Mouse (Mus musculus) midbrain, postnatal 0 days (tissue): ENCODE results near the gene Mitf. TPM values are rescaled to one million over a fixed set of nuclear protein-coding genes. Genes with fewer than 3 reads are reported as not detected.

ENCODE experiments used
- ATAC-seq: fragments of 200-750 bp; cut with Nextera tagmentation; 2 replicates; pipeline ENCODE4 v1.8.0; 2017; ENCODE audit warnings: moderate number of reproducible peaks, mild to moderate bottlenecking, moderate TSS enrichment, moderate library complexity; ENCODE audit not compliant: low FRiP score
- DNase-seq: peaks from one replicate; pipeline ENCODE4 v3.0.0-alpha.2; 2015; ENCODE audit warnings: low spot score
- H3K27ac ChIP-seq: fragments of 300-500 bp; sonication (generic); 2 replicates; pipeline ENCODE4 v1.5.1; 2014; ENCODE audit warnings: low read depth, mild to moderate bottlenecking, low read length, mixed read lengths
- H3K27me3 ChIP-seq: fragments of 300-500 bp; sonication (generic); 2 replicates; pipeline ENCODE4 v1.6.1; 2014; ENCODE audit warnings: low read length, control low read depth, mixed read lengths; ENCODE audit not compliant: insufficient read depth
- H3K36me3 ChIP-seq: fragments of 300-500 bp; sonication (generic); 2 replicates; pipeline ENCODE4 v1.6.1; 2014; ENCODE audit warnings: low read length, control low read depth, mixed read lengths; ENCODE audit not compliant: insufficient read depth
- H3K4me1 ChIP-seq: fragments of 300-500 bp; sonication (generic); 2 replicates; pipeline ENCODE4 v1.6.1; 2014; ENCODE audit warnings: mild to moderate bottlenecking, control low read depth, antibody characterized with exemption, low read length, mixed read lengths; ENCODE audit not compliant: insufficient read depth
- H3K4me2 ChIP-seq: fragments of 300-500 bp; sonication (generic); 2 replicates; pipeline ENCODE4 v1.6.1; 2014; ENCODE audit warnings: low read depth, mild to moderate bottlenecking, low read length, mixed read lengths; ENCODE audit not compliant: poor library complexity, severe bottlenecking
- H3K4me3 ChIP-seq: fragments of 300-500 bp; sonication (generic); 2 replicates; pipeline ENCODE4 v1.5.1; 2014; ENCODE audit warnings: low read depth, mild to moderate bottlenecking, low read length, moderate library complexity
- H3K9ac ChIP-seq: fragments of 300-500 bp; sonication (generic); replicated peaks from 2 replicates; pipeline ENCODE4 v1.6.1; 2014; ENCODE audit warnings: mild to moderate bottlenecking, low read length, moderate library complexity, mixed read lengths; ENCODE audit not compliant: poor library complexity, severe bottlenecking
- H3K9me3 ChIP-seq: fragments of 300-500 bp; sonication (generic); 2 replicates; pipeline ENCODE4 v1.6.1; 2016; ENCODE audit warnings: low read length, control low read depth
- CTCF ChIP-seq: IDR thresholded peaks from 2 replicates; pipeline ENCODE4 v1.5.1; 2016; ENCODE audit warnings: antibody characterized with exemption, mild to moderate bottlenecking
- WGBS: fragments of 180-500 bp; shearing (Covaris S2); extraction: QIAGEN DNeasy Blood & Tissue Kit; methylation state at CpG from one replicate; pipeline ENCODE4 v1.1.7; 2014; 5-methylcytosine and 5-hydroxymethylcytosine counted together
- polyA plus RNA-seq: library from polyadenylated mRNA; unstranded; fragments of >200 nt; fragmentation: Nextera tagmentation; extraction: Ambion mirVana; gene quantifications from 2 replicates; pipeline ENCODE4 v1.2.1, GENCODE M21; 2015
- total RNA-seq: library from RNA; depleted of rRNA; stranded (reverse); fragments of >200 nt; gene quantifications from 2 replicates; pipeline ENCODE4 v1.2.3, GENCODE M21; 2014

Gene Mitf
- total and polyA plus RNA-seq, 2 experiments from 2014 or later: 1.1 to 2.8 TPM

DNA sequence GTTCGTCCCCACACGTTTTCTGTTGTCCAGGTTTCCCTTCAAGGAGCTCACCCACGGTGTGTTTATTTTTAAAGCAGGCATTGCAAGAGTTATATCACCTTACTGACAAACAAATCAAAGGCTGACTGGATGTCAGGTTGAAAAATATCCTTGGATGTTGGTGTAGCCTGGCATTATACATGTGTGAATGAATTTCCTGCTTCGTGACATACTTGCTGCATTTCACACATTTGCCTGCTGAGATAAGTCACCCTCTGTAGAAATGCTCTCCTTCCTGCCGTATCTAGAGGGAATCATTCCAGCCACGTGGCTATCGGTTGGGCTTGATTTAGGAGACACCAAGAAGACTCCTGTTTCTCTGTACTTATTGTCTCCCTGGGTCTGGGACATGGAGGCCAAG, 17.2 kb upstream of the Mitf start:
- no peaks in the 10 kb centered on the region for H3K4me1 ChIP-seq
- DNase-seq (no peak), ATAC-seq (no peak)
- no peaks in the 10 kb centered on the region for H3K9me3 ChIP-seq
- H3K27ac ChIP-seq: no peak overlapping the region
- H3K27me3 ChIP-seq: no peaks in the 10 kb centered on the region
- H3K4me3 ChIP-seq: no peak overlapping the region
- H3K9ac ChIP-seq: no peak overlapping the region
- TF ChIP-seq CTCF: no peak
- H3K4me2 ChIP-seq: no peak overlapping the region
- 82% methylated on average over 7 of the region's 7 CpGs for WGBS
- no peaks in the 10 kb centered on the region for H3K36me3 ChIP-seq

DNA sequence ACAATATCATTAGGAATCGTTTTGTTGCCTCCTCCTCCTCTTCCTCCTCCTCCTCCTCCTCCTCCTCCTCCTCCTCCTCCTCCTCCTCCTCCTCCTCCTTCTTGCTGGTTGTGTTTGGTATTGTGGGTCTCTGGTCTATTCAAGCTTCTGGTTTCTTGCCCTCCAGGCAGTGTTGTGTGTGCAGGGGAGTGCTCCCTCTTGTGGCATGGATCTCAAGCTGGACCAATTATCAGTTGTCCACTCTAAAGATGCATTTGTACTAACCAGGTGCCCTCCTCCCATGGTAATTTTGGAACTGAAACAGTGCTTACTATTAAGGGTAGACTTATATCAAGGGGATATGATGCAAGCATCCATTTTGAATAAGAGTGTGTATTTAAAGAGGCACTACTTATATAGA, 14.7 kb upstream of the Mitf start:
- ATAC-seq (no peak), DNase-seq (no peak)
- Histone ChIP-seq H3K27me3 (no peaks in the 10 kb centered on the region), H3K4me2 (no peak overlapping the region), H3K4me1 (no peaks in the 10 kb centered on the region), H3K4me3 (no peak overlapping the region), H3K27ac (no peak overlapping the region), H3K9ac (no peak overlapping the region), H3K36me3 (no peaks in the 10 kb centered on the region), H3K9me3 (no peaks in the 10 kb centered on the region)
- TF ChIP-seq CTCF: peak; percentile 45
- 91% methylated on average over 1 of the region's 1 CpGs for WGBS

DNA sequence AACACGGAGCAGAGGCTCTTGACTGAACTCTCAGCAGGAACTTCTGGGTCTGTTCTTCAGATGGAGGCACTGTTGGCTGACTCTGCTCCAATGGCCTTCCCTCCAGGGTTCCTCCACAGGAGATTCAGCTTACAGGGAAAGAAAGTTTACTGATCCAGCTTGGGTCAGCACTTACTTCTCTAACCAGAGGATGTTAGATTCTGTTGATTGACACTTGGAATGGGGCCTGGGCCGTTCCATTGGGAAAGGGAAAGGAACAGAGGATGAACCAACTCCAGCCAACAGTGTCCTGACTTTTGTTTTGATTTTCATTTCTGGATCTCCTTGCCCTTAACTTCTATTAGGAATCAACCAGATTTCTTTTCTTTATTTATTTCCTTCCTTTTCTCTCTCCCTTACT, 11.7 kb upstream of the Mitf start:
- no peaks in the 10 kb centered on the region for H3K4me1 ChIP-seq
- H3K27me3 ChIP-seq: no peaks in the 10 kb centered on the region
- H3K9me3 ChIP-seq: no peaks in the 10 kb centered on the region
- 39% methylated on average over 2 of the region's 2 CpGs for WGBS
- no peak overlapping the region for H3K4me2 ChIP-seq
- DNase-seq (no peak), ATAC-seq (no peak)
- TF ChIP-seq CTCF: no peak
- no peak overlapping the region for H3K4me3 ChIP-seq
- H3K9ac ChIP-seq: no peak overlapping the region
- no peaks in the 10 kb centered on the region for H3K36me3 ChIP-seq
- no peak overlapping the region for H3K27ac ChIP-seq

DNA sequence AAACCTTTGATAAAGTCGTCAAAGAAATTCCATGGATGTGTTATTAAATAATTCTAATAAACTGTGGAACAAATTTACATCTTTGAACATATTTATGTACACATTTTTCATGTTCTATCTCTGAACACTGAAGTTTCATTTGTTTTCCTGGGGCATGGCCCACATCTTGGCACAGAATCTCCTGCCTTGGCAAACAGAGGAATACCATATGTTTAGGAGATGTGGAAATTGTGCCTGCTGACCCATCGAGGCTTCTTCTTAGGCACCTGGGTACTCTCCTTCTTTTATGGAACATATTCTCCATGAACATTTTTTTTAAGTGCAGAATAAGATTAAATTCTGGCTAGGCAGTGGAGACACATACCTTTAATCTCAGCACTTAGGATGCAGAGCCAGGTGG, 6.2 kb upstream of the Mitf start:
- H3K27me3 ChIP-seq: no peaks in the 10 kb centered on the region
- ATAC-seq (no peak), DNase-seq (no peak)
- no peaks in the 10 kb centered on the region for H3K9me3 ChIP-seq
- WGBS: 67% methylated on average over 2 of the region's 2 CpGs
- no peaks in the 10 kb centered on the region for H3K4me1 ChIP-seq
- H3K9ac ChIP-seq: no peak overlapping the region
- H3K4me2 ChIP-seq: no peak overlapping the region
- no peaks in the 10 kb centered on the region for H3K36me3 ChIP-seq
- H3K27ac ChIP-seq: no peak overlapping the region
- TF ChIP-seq CTCF: no peak
- no peak overlapping the region for H3K4me3 ChIP-seq

DNA sequence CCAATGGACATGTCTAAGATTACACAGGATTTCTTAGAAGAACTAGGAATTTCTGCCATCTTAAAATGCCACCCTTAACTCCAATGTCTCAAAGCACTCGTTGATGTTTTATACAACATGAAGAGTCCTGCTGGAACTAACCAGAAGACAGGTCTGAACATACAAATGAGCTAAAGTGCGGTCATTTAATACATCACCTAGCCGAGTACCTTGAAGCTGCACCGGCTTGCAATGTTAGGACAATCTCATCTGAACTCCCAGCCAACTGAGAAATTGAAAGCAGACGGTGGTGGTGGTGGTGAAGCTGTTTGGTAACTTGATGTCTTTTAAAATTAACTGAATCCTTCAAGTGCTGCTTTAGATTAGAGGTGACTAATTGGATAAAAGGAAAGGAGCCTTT, 801 bp upstream of the Mitf start:
- H3K9me3 ChIP-seq: no peaks in the 10 kb centered on the region
- H3K9ac ChIP-seq: no peak overlapping the region
- H3K36me3 ChIP-seq: no peaks in the 10 kb centered on the region
- ATAC-seq: no peak
- peak overlapping the region; percentile 71 for H3K4me3 ChIP-seq
- no peak for DNase-seq
- no peak overlapping the region for H3K27ac ChIP-seq
- no peak for TF ChIP-seq CTCF
- 47% methylated on average over 5 of the region's 5 CpGs for WGBS
- H3K4me1 ChIP-seq: no peaks in the 10 kb centered on the region; the same call in 1 of the 2 replicates
- H3K27me3 ChIP-seq: no peaks in the 10 kb centered on the region
- H3K4me2 ChIP-seq: peak overlapping the region; percentile 100

DNA sequence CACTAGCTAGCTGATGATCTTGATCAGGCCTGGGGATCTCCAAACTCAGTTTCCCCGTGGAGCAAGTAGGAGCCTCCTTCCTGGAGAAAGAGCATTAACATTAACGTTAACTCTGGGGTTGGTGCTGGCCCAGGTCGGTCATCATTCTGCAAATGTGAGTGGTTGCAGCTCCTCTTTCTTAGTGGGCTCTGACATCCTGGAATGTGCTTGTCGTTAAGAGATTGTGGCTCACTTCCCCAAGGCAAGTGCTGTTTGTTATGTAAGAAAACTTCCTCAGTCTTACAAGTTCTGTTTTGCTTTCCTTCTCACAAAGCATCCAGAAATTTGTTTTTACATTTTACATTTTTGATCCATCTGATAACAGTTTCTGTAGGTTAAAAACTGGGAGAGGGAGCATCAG, 7.3 kb downstream of the Mitf start:
- no peak for ATAC-seq
- 69% methylated on average over 4 of the region's 4 CpGs for WGBS

More for the DNA sequence above, 7.3 kb downstream of the Mitf start:
- DNase-seq: no peak
- no peak for TF ChIP-seq CTCF
- no peaks in the 10 kb centered on the region for H3K9me3 ChIP-seq
- no peak overlapping the region for H3K9ac ChIP-seq
- H3K27ac ChIP-seq: no peak overlapping the region
- no peaks in the 10 kb centered on the region for H3K4me1 ChIP-seq
- no peak overlapping the region for H3K4me2 ChIP-seq
- no peak overlapping the region for H3K4me3 ChIP-seq
- H3K27me3 ChIP-seq: no peaks in the 10 kb centered on the region
- no peaks in the 10 kb centered on the region for H3K36me3 ChIP-seq
